22 mouse cellular contexts compared by ENCODE assay signal in the genomic region with DNA sequence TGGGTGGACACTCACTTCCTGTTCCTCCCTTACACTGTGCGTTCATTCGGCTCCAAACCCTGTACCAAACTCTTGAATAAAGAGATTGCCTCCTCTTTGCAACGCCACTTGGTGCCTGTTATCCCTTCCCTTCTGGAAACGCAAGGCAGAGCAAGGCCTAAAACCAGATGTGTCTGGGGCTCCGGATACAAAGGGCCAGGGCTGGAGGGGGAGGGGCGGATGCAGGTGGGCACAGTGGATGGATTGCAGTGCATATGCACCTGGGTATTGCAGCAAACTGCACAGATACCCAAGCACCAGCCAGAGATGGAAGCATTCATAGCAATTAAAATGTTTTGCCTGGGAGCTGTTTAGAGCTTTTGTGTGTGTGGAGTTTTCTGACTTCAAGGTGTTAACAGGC.
DNase-seq lines count a peak whose midpoint lies in the region; ATAC-seq and TF ChIP-seq lines count a peak whose summit lies in the region.
"Had no signal": no experiment of that assay in that cellular context is flagged by ENCODE, and none has a peak within 500 bp of the region (broad histone marks: within the 10 kb centered on the region; RNA-seq: fewer than 3 reads in every experiment).

No protein-coding gene starts in this region.

- TF ChIP-seq POLR2A in thymus, adult 2 months (IDR thresholded peaks at IDR 0.05; ENCODE audit: control insufficient read depth, extremely low read depth, insufficient read depth, low read length, poor library complexity) = no peak

- 46% methylated on average over 6 of the region's 6 CpGs for WGBS in forebrain, embryonic 13.5 days
- 58% methylated on average over 6 of the region's 6 CpGs for WGBS in forebrain, postnatal 0 days
- WGBS in midbrain, embryonic 13.5 days = 51% methylated on average over 6 of the region's 6 CpGs
- WGBS in midbrain, embryonic 10.5 days = 51% methylated on average over 6 of the region's 6 CpGs
- WGBS in thymus, adult 2 months = 73% methylated on average over 6 of the region's 6 CpGs

- no peak for ATAC-seq in forebrain, embryonic 13.5 days
- ATAC-seq in forebrain, postnatal 0 days = no peak
- no peak for ATAC-seq in midbrain, embryonic 13.5 days
- ATAC-seq: intestine, postnatal 0 days had no signal

- no peaks in the 10 kb centered on the region for H3K9me3 ChIP-seq in forebrain, embryonic 13.5 days (replicated peaks)
- H3K9me3 ChIP-seq in forebrain, postnatal 0 days (ENCODE audit: low read length) = no peaks in the 10 kb centered on the region
- H3K9me3 ChIP-seq in midbrain, embryonic 13.5 days = no peaks in the 10 kb centered on the region
- H3K9me3 ChIP-seq in midbrain, embryonic 10.5 days (replicated peaks) = no peaks in the 10 kb centered on the region
- H3K9me3 ChIP-seq: G1E; hindbrain, embryonic 15.5 days; kidney, embryonic 15.5 days; limb, embryonic 15.5 days; liver, embryonic 15.5 days; stomach, embryonic 15.5 days had no signal

- TF ChIP-seq CTCF in forebrain, postnatal 0 days (IDR thresholded peaks at IDR 0.05; ENCODE audit: low read depth) = no peak
- no peak for TF ChIP-seq CTCF in thymus, adult 2 months (IDR thresholded peaks at IDR 0.05; ENCODE audit: borderline replicate concordance, control insufficient read depth, extremely low read depth, insufficient read depth, low read length, poor library complexity)

- H3K27ac ChIP-seq in forebrain, embryonic 13.5 days = peak overlapping the region; percentile 21; the same call in 1 of the 2 replicates
- no peak overlapping the region for H3K27ac ChIP-seq in forebrain, postnatal 0 days (ENCODE audit: low read depth, low read length)
- peak overlapping the region; percentile 40 for H3K27ac ChIP-seq in midbrain, embryonic 13.5 days
- H3K27ac ChIP-seq in midbrain, embryonic 10.5 days (replicated peaks) = no peak overlapping the region
- no peak overlapping the region for H3K27ac ChIP-seq in thymus, adult 2 months (ENCODE audit: control insufficient read depth, insufficient read depth, low read length)
- H3K27ac ChIP-seq: hindbrain, embryonic 15.5 days; kidney, embryonic 15.5 days; limb, embryonic 15.5 days; liver, embryonic 15.5 days; macrophage; stomach, embryonic 15.5 days had no signal

- no peak overlapping the region for H3K9ac ChIP-seq in forebrain, embryonic 13.5 days
- no peak overlapping the region for H3K9ac ChIP-seq in forebrain, postnatal 0 days
- H3K9ac ChIP-seq in midbrain, embryonic 13.5 days (replicated peaks) = no peak overlapping the region
- H3K9ac ChIP-seq: hindbrain, embryonic 15.5 days; kidney, embryonic 15.5 days; limb, embryonic 15.5 days; liver, embryonic 15.5 days; stomach, embryonic 15.5 days had no signal

- no peak overlapping the region for H3K4me2 ChIP-seq in forebrain, embryonic 13.5 days
- H3K4me2 ChIP-seq in forebrain, postnatal 0 days (ENCODE audit: low read depth) = no peak overlapping the region
- H3K4me2 ChIP-seq in midbrain, embryonic 13.5 days (replicated peaks) = no peak overlapping the region
- H3K4me2 ChIP-seq: heart, embryonic 11.5 days; hindbrain, embryonic 15.5 days; kidney, embryonic 15.5 days; limb, embryonic 15.5 days; liver, embryonic 15.5 days; stomach, embryonic 15.5 days had no signal

- H3K36me3 ChIP-seq in forebrain, embryonic 13.5 days (ENCODE audit: poor library complexity, severe bottlenecking) = no peaks in the 10 kb centered on the region
- H3K36me3 ChIP-seq in forebrain, postnatal 0 days (ENCODE audit: insufficient read depth) = no peaks in the 10 kb centered on the region
- H3K36me3 ChIP-seq in midbrain, embryonic 13.5 days = no peaks in the 10 kb centered on the region
- no peaks in the 10 kb centered on the region for H3K36me3 ChIP-seq in midbrain, embryonic 10.5 days
- no peaks in the 10 kb centered on the region for H3K36me3 ChIP-seq in thymus, adult 2 months (ENCODE audit: control insufficient read depth, insufficient read depth, low read length)
- H3K36me3 ChIP-seq: G1E; hindbrain, embryonic 15.5 days; kidney, embryonic 15.5 days; limb, embryonic 15.5 days; liver, embryonic 15.5 days; stomach, embryonic 15.5 days had no signal

- H3K27me3 ChIP-seq in forebrain, embryonic 13.5 days = peaks cover 11% of the 10 kb centered on the region
- no peaks in the 10 kb centered on the region for H3K27me3 ChIP-seq in forebrain, postnatal 0 days (ENCODE audit: insufficient read depth, low read length)
- H3K27me3 ChIP-seq in midbrain, embryonic 13.5 days = peaks cover 9% of the 10 kb centered on the region; the same call in 1 of the 2 replicates
- H3K27me3 ChIP-seq in midbrain, embryonic 10.5 days (ENCODE audit: low read depth, poor library complexity, severe bottlenecking) = 0 out of 2 replicates have a peak, but pooled peaks cover 5% of the 10 kb centered on the region
- H3K27me3 ChIP-seq in thymus, adult 2 months (ENCODE audit: control insufficient read depth, insufficient read depth, low read length) = no peaks in the 10 kb centered on the region
- H3K27me3 ChIP-seq: hindbrain, embryonic 15.5 days; limb, embryonic 15.5 days; liver, embryonic 15.5 days had no signal

- no peak overlapping the region for H3K4me3 ChIP-seq in forebrain, embryonic 13.5 days
- no peak overlapping the region for H3K4me3 ChIP-seq in forebrain, postnatal 0 days (ENCODE audit: low read depth, low read length)
- no peak overlapping the region for H3K4me3 ChIP-seq in midbrain, embryonic 13.5 days (replicated peaks)
- H3K4me3 ChIP-seq in midbrain, embryonic 10.5 days = no peak overlapping the region
- H3K4me3 ChIP-seq in thymus, adult 2 months (ENCODE audit: control insufficient read depth, insufficient read depth, low read length) = no peak overlapping the region
- H3K4me3 ChIP-seq: hindbrain, embryonic 15.5 days; kidney, embryonic 15.5 days; limb, embryonic 15.5 days; liver, embryonic 15.5 days; stomach, embryonic 15.5 days had no signal

- no peak for DNase-seq in forebrain, postnatal 0 days
- no peak for DNase-seq in midbrain, embryonic 10.5 days (ENCODE audit: low spot score)
- peak; percentile 69 for DNase-seq in thymus, postnatal 4 days
- no peak for DNase-seq in thymus, adult 2 months
- DNase-seq in ovary, adult 18-20 months (ENCODE audit: low spot score) = no peak
- DNase-seq: adrenal gland, postnatal 14 days; cerebellum, adult 11 months; cerebellum, postnatal 10 days; heart, postnatal 10 days; right cerebral cortex, postnatal 14 days; thymus, adult 18-20 months had no signal

- peaks cover 45% of the 10 kb centered on the region for H3K4me1 ChIP-seq in forebrain, embryonic 13.5 days
- H3K4me1 ChIP-seq in forebrain, postnatal 0 days (ENCODE audit: insufficient read depth) = no peaks in the 10 kb centered on the region
- peaks cover 55% of the 10 kb centered on the region for H3K4me1 ChIP-seq in midbrain, embryonic 13.5 days (replicated peaks)
- peaks cover 53% of the 10 kb centered on the region for H3K4me1 ChIP-seq in midbrain, embryonic 10.5 days
- no peaks in the 10 kb centered on the region for H3K4me1 ChIP-seq in thymus, adult 2 months (replicated peaks; ENCODE audit: control insufficient read depth, insufficient read depth, low read length)
- H3K4me1 ChIP-seq: liver, embryonic 15.5 days; stomach, embryonic 15.5 days had no signal

Comparison
In these comparisons a context has a peak if more than half of its experiments do, and no peak if none do; other contexts are left out.
1. H3K27ac ChIP-seq: peak in forebrain, embryonic 13.5 days (single experiment) and midbrain, embryonic 13.5 days (single experiment); none in forebrain, postnatal 0 days (single experiment), midbrain, embryonic 10.5 days (single experiment) and thymus, adult 2 months (single experiment).